Mouse (Mus musculus) 3T3-L1 (cell line): ENCODE measurements around the gene Apela.
"Not testable (repeated sequence)": the region's sequence is repeated elsewhere in the genome, so short reads cannot be mapped to it uniquely, and the experiment has no call there.

Experiments used
- DNase-seq: peaks from one replicate; pipeline ENCODE4 v3.0.0-alpha.2; 2015; ENCODE audit warnings: low read depth, low spot score

The Apela gene

DNA sequence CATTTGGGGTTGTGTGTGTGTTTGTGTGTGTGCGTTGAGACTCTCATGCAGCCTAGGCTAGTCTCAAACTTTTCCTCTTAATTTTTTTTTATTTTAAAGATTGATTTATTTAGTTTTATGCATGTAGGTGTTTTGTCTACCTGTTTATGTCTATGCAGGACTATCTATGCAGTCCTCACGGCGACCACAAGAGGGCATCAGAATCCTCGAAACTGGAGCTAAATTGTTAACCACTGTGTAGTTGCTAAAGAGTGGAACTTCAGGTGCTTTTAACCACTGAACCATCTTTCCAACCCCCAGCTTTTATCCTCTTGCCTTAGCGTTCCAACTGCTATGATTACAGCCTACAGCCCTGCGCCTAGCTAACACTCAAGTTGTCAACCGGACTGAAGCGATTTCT lies 14.7 kb downstream of the Apela start:
- DNase-seq: peak; percentile 61

- DNase-seq: no peak
These were observed 18.7 kb downstream of the Apela start, which contains the start of the genes Trim61 and Trim60 for GRCm38 (mm10) chr8:65018423-65018822. TSS of gene Trim61 (minus strand) at chr8:65018523. TSS of gene Trim60 (minus strand) at chr8:65018584.

DNA sequence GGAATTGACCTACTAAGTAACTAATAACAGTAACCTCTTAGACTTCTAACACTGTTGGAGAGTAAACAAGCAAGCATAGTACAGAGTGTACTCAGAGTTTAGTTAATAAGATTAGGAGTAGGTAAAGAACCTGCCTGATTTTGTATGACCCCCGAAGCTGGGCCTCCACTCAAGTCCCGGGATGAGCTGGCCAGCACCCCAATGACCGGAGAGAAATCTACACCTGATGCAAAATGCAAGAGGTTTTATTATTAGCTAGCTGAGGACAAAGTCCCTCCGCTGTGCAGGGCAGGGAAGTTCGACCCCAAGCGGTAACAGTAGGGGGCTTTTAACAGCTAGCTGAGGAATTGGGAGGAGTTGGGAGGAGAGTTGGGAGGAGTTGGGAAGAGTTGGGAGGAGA lies 29.5 kb downstream of the Apela start:
- DNase-seq: not testable (repeated sequence)

DNA sequence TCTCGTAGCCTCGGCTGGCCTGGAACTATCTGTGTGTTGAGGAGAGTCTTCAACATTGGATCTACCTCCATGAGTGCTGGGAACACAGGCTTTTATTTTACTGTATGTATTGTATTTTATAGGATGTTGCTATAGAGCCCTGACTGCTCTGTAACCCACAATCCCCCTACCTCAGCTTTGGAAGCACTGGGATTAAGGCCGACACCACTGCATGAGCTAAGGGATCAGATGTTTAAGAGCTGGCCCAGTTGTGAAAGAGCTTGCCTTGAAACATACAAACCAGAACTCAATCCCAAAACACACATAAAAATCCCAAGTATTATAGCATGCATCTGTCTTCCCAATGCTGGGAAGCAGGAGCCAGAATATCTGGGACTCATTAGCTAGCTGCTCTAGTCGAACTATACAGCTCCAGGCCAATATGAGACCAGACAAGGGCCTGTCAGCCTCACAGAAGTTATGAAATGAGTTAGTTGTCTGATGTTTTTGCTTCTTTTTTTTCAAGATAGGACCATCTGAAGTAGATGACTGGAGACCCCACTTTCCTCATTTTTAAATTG lies 38.2 kb downstream of the Apela start:
- DNase-seq: no peak

DNA sequence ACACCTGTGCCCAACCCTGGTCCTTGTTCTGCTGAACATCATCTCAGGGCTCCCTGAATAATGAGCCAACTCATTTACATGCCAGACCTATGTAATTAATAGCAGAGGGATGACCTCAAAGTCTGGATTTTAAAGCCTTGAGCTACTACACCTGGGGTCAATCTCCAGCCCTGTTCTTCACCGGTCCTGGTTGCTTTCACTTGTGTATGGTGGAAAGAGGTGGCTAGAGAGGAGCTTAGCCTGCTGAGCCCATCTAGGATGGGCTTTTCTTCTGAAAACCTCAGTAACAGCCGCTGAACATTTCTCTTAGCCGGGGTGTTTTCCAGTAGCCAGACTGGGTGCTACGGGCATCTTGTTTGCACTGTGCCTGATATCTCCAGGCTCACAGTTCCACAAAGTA lies 49.4 kb downstream of the Apela start, which contains the start of gene Trim75:
Gene Trim75 (minus strand): TSS at position 101 of the 400 bp plus-strand sequence.
- DNase-seq: no peak

DNA sequence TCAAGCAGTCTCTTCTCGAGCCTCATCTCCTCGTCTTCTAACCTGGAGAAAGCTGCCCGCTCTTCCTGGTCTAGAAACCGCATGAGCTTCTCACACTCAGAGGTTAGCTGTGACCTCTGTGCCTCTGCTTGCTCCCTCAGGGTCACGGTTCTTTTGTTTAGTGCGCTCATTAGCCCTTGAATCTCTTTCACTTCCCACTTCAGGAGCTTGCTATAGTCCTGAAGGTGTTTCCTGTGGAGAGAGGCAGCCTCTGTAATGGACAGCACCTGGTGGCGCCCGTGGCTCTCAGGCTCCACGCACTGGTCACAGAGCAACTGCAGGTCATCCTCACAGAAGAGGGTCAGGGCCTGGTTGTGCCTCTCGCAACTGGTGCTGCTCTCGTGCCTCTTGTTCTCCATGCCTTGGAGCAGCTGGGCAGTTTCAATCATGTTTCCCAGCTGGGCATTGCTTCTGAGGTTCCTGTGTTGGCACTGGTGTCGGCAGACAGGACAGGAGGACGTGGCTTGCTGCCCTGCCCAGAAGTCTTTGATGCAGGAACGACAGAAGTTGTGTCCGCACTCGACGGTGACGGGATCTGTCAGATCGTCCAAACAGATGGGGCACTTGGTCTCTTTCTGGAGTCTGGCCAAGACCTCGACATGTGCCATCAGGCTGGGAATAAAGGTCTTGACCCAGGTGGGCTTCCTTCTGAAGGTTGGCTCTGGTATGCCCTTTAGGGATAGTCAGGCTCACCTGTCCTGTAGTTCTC lies 53.8 kb downstream of the Apela start:
- no peak for DNase-seq
